Mouse (Mus musculus) CH12.LX (cell line): ENCODE data around the gene Nhsl1. TPM values are rescaled to one million over a fixed set of nuclear protein-coding genes. Genes with fewer than 3 reads are reported as not detected.

Source experiments
- DNase-seq: peaks from one replicate; pipeline ENCODE4 v3.0.0-alpha.2; 2013; ENCODE audit errors: extremely low read depth
- H3K27ac ChIP-seq: 2 replicates; pipeline ENCODE4 v1.5.1; 2012; ENCODE audit warnings: low read depth, mild to moderate bottlenecking, control low read depth, moderate library complexity; ENCODE audit not compliant: insufficient read depth
- H3K27me3 ChIP-seq: replicated peaks from 2 replicates; pipeline ENCODE3; 2012; ENCODE audit warnings: inconsistent platforms
- H3K36me3 ChIP-seq, 2 experiments: replicated peaks in 1 of 2; 2 replicates each; pipeline versions ENCODE3 to v1.6.1; 2012; ENCODE audit warnings: inconsistent platforms in 1 of 2, low read length in 1 of 2, mild to moderate bottlenecking in 1 of 2, mixed read lengths in 1 of 2, moderate library complexity in 1 of 2; ENCODE audit not compliant: control insufficient read depth in 1 of 2, insufficient read depth in 1 of 2
- H3K4me1 ChIP-seq, 2 experiments: 2 replicates each; pipeline ENCODE4 v1.6.1; 2012; ENCODE audit warnings: inconsistent platforms in 1 of 2, moderate library complexity in 1 of 2; ENCODE audit not compliant: insufficient read depth in 2 of 2, control insufficient read depth in 1 of 2
- H3K4me2 ChIP-seq: 2 replicates; pipeline ENCODE4 v1.6.1; 2012; ENCODE audit warnings: low read depth, mild to moderate bottlenecking, control low read depth; ENCODE audit not compliant: poor library complexity, insufficient read depth, severe bottlenecking
- H3K4me3 ChIP-seq, 3 experiments: fragments of 150-350 bp in 1 of 3; sonication (generic) in 1 of 3; replicated peaks in 1 of 3; 2 replicates each; pipeline versions ENCODE3 to v1.5.1; 2011 to 2012; ENCODE audit warnings: low read depth in 2 of 3, low read length in 2 of 3, mild to moderate bottlenecking in 2 of 3, moderate library complexity in 2 of 3, control low read depth in 1 of 3, improper control_type of control experiment in 1 of 3, inconsistent platforms in 1 of 3, mixed read lengths in 1 of 3; ENCODE audit not compliant: poor library complexity in 1 of 3
- H3K79me2 ChIP-seq: replicated peaks from 2 replicates; pipeline ENCODE4 v1.6.1; 2012; ENCODE audit warnings: mild to moderate bottlenecking, moderate library complexity; ENCODE audit not compliant: control insufficient read depth, poor library complexity, insufficient read depth, severe bottlenecking; ENCODE audit errors: extremely low read depth
- H3K9ac ChIP-seq: 2 replicates; pipeline ENCODE4 v1.6.1; 2012; ENCODE audit warnings: low read depth, mild to moderate bottlenecking, control low read depth, moderate library complexity; ENCODE audit not compliant: insufficient read depth
- H3K9me3 ChIP-seq: replicated peaks from 2 replicates; pipeline ENCODE3; 2012; ENCODE audit warnings: low read length, inconsistent platforms, mixed read lengths
- BHLHE40 ChIP-seq: IDR thresholded peaks from 2 replicates; pipeline ENCODE4 v1.6.1; 2011; ENCODE audit warnings: mild to moderate bottlenecking, low read depth, low read length, improper control_type of control experiment
- CHD2 ChIP-seq: IDR thresholded peaks from 2 replicates; pipeline ENCODE4 v1.6.1; 2011; ENCODE audit warnings: low read length, improper control_type of control experiment
- ELF1 ChIP-seq: IDR thresholded peaks from 2 replicates; pipeline ENCODE4 v1.6.1; 2014; ENCODE audit warnings: low read depth, mild to moderate bottlenecking, inconsistent platforms, low read length, improper control_type of control experiment
- EP300 ChIP-seq: IDR thresholded peaks from 2 replicates; pipeline ENCODE4 v1.6.1; 2011; ENCODE audit warnings: low read length, improper control_type of control experiment
- GABPA ChIP-seq: IDR thresholded peaks from 2 replicates; pipeline ENCODE4 v1.6.1; 2012; ENCODE audit warnings: low read depth, low read length, improper control_type of control experiment, inconsistent platforms; ENCODE audit not compliant: insufficient replicate concordance
- HCFC1 ChIP-seq: IDR thresholded peaks from 2 replicates; pipeline ENCODE4 v1.6.1; 2012; ENCODE audit warnings: low read depth, mild to moderate bottlenecking, inconsistent platforms, low read length, improper control_type of control experiment
- IRF4 ChIP-seq: IDR thresholded peaks from 2 replicates; pipeline ENCODE4 v1.6.1; 2014; ENCODE audit warnings: low read depth, mild to moderate bottlenecking, inconsistent platforms, low read length, improper control_type of control experiment
- JUND ChIP-seq: conservative IDR thresholded peaks from 2 replicates; pipeline ENCODE4 v1.6.1; 2011; ENCODE audit warnings: low read depth, low read length, improper control_type of control experiment
- KAT2A ChIP-seq: IDR thresholded peaks from 2 replicates; pipeline ENCODE4 v1.6.1; 2012; ENCODE audit warnings: low read length, improper control_type of control experiment, inconsistent platforms; ENCODE audit not compliant: insufficient replicate concordance
- MAZ ChIP-seq: IDR thresholded peaks from 2 replicates; pipeline ENCODE4 v1.6.1; 2012; ENCODE audit warnings: low read depth, mild to moderate bottlenecking, inconsistent platforms, low read length, improper control_type of control experiment, moderate library complexity
- MXI1 ChIP-seq: IDR thresholded peaks from 2 replicates; pipeline ENCODE4 v1.6.1; 2011; ENCODE audit warnings: mild to moderate bottlenecking, low read depth, low read length, improper control_type of control experiment
- MYC ChIP-seq: IDR thresholded peaks from 2 replicates; pipeline ENCODE4 v1.6.1; 2011; ENCODE audit warnings: low read depth, mild to moderate bottlenecking, improper control_type of control experiment, low read length
- NELFE ChIP-seq: IDR thresholded peaks from 2 replicates; pipeline ENCODE4 v1.6.1; 2011; ENCODE audit warnings: low read depth, low read length, improper control_type of control experiment
- NRF1 ChIP-seq: IDR thresholded peaks from 2 replicates; pipeline ENCODE4 v1.6.1; 2014; ENCODE audit warnings: low read depth, mild to moderate bottlenecking, inconsistent platforms, low read length, improper control_type of control experiment, moderate library complexity
- PAX5 ChIP-seq: IDR thresholded peaks from 2 replicates; pipeline ENCODE4 v1.6.1; 2012; ENCODE audit warnings: low read length, inconsistent platforms, mixed read lengths
- POLR2A ChIP-seq: IDR thresholded peaks from 2 replicates; pipeline ENCODE4 v1.6.1; 2011; ENCODE audit warnings: low read depth, mild to moderate bottlenecking, improper control_type of control experiment, low read length
- RAD21 ChIP-seq: IDR thresholded peaks from 2 replicates; pipeline ENCODE4 v1.6.1; 2011; ENCODE audit warnings: low read depth, mild to moderate bottlenecking, low read length, improper control_type of control experiment, moderate library complexity
- SIN3A ChIP-seq: IDR thresholded peaks from 2 replicates; pipeline ENCODE4 v1.6.1; 2012; ENCODE audit warnings: low read length, improper control_type of control experiment, inconsistent platforms
- TBP ChIP-seq: conservative IDR thresholded peaks from 2 replicates; pipeline ENCODE4 v1.6.1; 2011; ENCODE audit warnings: low read depth, low read length, improper control_type of control experiment
- UBTF ChIP-seq: IDR thresholded peaks from 2 replicates; pipeline ENCODE4 v1.6.1; 2012; ENCODE audit warnings: low read depth, mild to moderate bottlenecking, inconsistent platforms, low read length, improper control_type of control experiment, moderate library complexity
- USF1 ChIP-seq: IDR thresholded peaks from 2 replicates; pipeline ENCODE4 v1.6.1; 2014; ENCODE audit warnings: low read depth, mild to moderate bottlenecking, inconsistent platforms, low read length, improper control_type of control experiment
- USF2 ChIP-seq: conservative IDR thresholded peaks from 2 replicates; pipeline ENCODE4 v1.6.1; 2011; ENCODE audit warnings: low read depth, low read length, improper control_type of control experiment
- ZMIZ1 ChIP-seq: IDR thresholded peaks from 2 replicates; pipeline ENCODE4 v1.6.1; 2012; ENCODE audit warnings: low read depth, mild to moderate bottlenecking, inconsistent platforms, low read length, improper control_type of control experiment
- ZNF384 ChIP-seq: IDR thresholded peaks from 2 replicates; pipeline ENCODE4 v1.6.1; 2012; ENCODE audit warnings: low read depth, low read length, improper control_type of control experiment, inconsistent platforms
- dilution Hi-C: fragments of 300-500 bp; cut with MboI; formaldehyde crosslinking; loops from 2 replicates; pipeline ENCODE4 v1.14.3; 2020; ENCODE audit warnings: low sequenced_read_pairs; ENCODE audit not compliant: extremely low pct_unique_long_range_greater_than_20kb, extremely low pct_ligation_motif_present
- in situ Hi-C: fragments of 300-500 bp; cut with MboI; formaldehyde crosslinking; loops from 3 replicates; pipeline ENCODE4 v1.14.3; 2019; ENCODE audit warnings: low sequenced_read_pairs, low pct_ligation_motif_present, low pct_unique_long_range_greater_than_20kb, mixed read lengths
- polyA plus RNA-seq: library from polyadenylated mRNA; unstranded; fragments of >175 nt; gene quantifications from 2 replicates; pipeline ENCODE4 v1.2.1, GENCODE M21; 2012; ENCODE audit warnings: low read depth; ENCODE audit not compliant: insufficient read length
- total RNA-seq, 2 experiments: library from RNA; depleted of rRNA; stranded (reverse); fragments of 300-350 nt in 1 of 2; fragments of >200 nt in 1 of 2; gene quantifications; 2 replicates each; pipeline ENCODE4 v1.2.3; 2012 to 2014

Nhsl1 gene
- total and polyA plus RNA-seq, 3 experiments: 0.13 to 0.19 (median 0.15) TPM

- Histone ChIP-seq H3K4me1 (no peaks in the 10 kb centered on the region), H3K27ac (no peak overlapping the region), H3K4me2 (no peak overlapping the region), H3K27me3 (no peaks in the 10 kb centered on the region), H3K4me3 (no peak overlapping the region), H3K9ac (no peak overlapping the region), H3K9me3 (no peaks in the 10 kb centered on the region), H3K79me2 (no peaks in the 10 kb centered on the region), H3K36me3 (no peaks in the 10 kb centered on the region)
- no peak for DNase-seq
- in situ Hi-C loops: no loop called here
- TF ChIP-seq IRF4 (no peak), HCFC1 (no peak), JUND (no peak), BHLHE40 (no peak), POLR2A (no peak), ELF1 (no peak), MAZ (no peak), SIN3A (no peak), USF2 (no peak), PAX5 (no peak)
- dilution Hi-C loops: no loop called here
These were observed 135.4 kb downstream of the Nhsl1 start for GRCm38 (mm10) chr10:18454161-18454560.

- Histone ChIP-seq H3K79me2 (no peaks in the 10 kb centered on the region), H3K27me3 (no peaks in the 10 kb centered on the region), H3K9me3 (no peaks in the 10 kb centered on the region), H3K36me3 (no peaks in the 10 kb centered on the region), H3K4me3 (no peak overlapping the region), H3K27ac (no peak overlapping the region), H3K4me1 (no peaks in the 10 kb centered on the region), H3K9ac (no peak overlapping the region), H3K4me2 (no peak overlapping the region)
- in situ Hi-C loops (no loop called here), dilution Hi-C loops (no loop called here)
- DNase-seq: no peak
- no peak for TF ChIP-seq PAX5
- no peak for TF ChIP-seq NELFE
- TF ChIP-seq NRF1: no peak
- no peak for TF ChIP-seq ELF1
- TF ChIP-seq USF1: no peak
- TF ChIP-seq EP300: no peak
- no peak for TF ChIP-seq KAT2A
- TF ChIP-seq RAD21: no peak
- TF ChIP-seq MYC: no peak
- no peak for TF ChIP-seq GABPA
- TF ChIP-seq ZMIZ1: no peak
- TF ChIP-seq MXI1: no peak
- no peak for TF ChIP-seq CHD2
- no peak for TF ChIP-seq SIN3A
- no peak for TF ChIP-seq ZNF384
- no peak for TF ChIP-seq MAZ
- TF ChIP-seq JUND: no peak
- no peak for TF ChIP-seq UBTF
- no peak for TF ChIP-seq TBP
These were observed 136.6 kb downstream of the Nhsl1 start for GRCm38 (mm10) chr10:18455301-18455920.
